Mouse (Mus musculus) duodenum, adult 2 months (tissue): Measurements from ENCODE around the gene Pstk. TPM values are rescaled to one million over a fixed set of nuclear protein-coding genes. Genes with fewer than 3 reads are reported as not detected.

Source experiments
- polyA plus RNA-seq: library from polyadenylated mRNA; depleted of rRNA; stranded (reverse); fragments of >200 nt; gene quantifications from 2 replicates; pipeline ENCODE4 v1.2.3, GENCODE M21; 2012; ENCODE audit warnings: low replicate concordance; rRNA removed

Pstk gene
- 44.4 and 63.0 TPM in 2 replicates for polyA plus RNA-seq

DNA sequence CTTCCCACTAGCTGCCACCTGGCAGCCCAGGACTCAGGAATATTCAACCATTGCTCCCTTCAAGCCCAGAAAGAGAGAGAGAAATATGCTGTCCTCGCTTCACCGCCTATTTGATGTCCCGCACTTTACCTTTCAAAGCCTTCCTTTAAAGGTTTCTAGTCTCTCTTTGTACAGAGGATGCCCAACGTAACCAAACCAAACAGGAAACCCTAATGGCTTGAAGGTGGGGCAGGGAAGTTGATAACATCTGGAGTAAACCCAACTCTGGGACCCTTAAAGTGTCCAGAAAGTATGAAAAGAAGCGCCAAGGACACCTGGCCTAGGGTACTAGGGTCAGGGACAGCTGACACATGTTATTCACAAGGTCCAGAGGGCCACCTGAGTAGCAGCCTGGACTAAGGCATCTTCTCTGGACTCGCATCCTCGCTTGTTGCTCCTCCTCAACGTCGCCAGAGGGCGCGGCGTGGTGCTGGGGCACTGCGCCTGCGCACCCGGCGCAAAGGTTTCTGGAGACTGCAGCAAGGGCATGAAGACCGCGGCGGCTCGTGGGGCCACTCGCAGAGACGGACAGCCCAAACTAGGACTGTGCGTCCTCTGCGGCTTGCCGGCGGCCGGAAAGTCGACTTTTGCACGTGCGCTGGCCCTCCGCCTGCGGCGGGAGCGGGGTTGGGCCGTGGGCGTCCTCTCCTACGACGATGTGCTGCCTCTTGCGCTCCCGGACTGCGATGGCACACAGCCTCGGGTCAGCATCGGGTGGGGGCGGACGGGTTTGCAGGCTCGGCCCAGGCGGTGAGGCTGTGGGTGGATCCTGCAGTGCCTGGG lies at the start of gene Pstk:
Gene Pstk (plus strand): TSS at position 494 of the 822 bp plus-strand sequence.

DNA sequence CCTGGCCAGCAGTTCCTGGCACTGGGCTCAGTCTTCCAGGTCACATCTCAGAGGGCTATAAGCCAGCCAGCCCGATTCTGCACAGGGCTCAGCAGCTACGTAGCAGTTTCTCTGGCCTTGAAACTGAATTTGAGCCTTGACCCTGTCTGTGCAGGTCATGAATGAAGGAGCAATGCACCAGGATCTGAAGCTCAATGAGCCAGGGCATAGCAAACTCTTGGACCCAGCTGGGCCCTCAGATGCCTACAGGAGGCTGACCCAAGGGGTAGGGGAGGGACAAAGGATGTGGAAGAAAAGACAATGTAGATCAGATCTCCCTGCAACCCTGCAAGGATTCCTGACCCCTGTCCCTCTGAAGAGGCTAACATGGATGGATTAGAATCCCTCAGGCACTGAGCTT lies 48.7 kb upstream of the Pstk start, which contains the start of gene Cuzd1:
Gene Cuzd1 (minus strand): TSS at position 101 of the 400 bp plus-strand sequence.

GRCm38 (mm10) chr7:131329416-131329815 lies 41.5 kb upstream of the Pstk start, which contains the start of gene Fam24b:
Fam24b (minus strand) TSS chr7:131329516.

GRCm38 (mm10) chr7:131333564-131333963 lies 37.4 kb upstream of the Pstk start, which contains the start of gene Fam24a:
Fam24a (plus strand) TSS chr7:131333864.

GRCm38 (mm10) chr7:131362615-131363300 lies 8.2 kb upstream of the Pstk start, which contains the start of gene 2310057M21Rik:
2310057M21Rik (minus strand) TSS chr7:131362759.

DNA sequence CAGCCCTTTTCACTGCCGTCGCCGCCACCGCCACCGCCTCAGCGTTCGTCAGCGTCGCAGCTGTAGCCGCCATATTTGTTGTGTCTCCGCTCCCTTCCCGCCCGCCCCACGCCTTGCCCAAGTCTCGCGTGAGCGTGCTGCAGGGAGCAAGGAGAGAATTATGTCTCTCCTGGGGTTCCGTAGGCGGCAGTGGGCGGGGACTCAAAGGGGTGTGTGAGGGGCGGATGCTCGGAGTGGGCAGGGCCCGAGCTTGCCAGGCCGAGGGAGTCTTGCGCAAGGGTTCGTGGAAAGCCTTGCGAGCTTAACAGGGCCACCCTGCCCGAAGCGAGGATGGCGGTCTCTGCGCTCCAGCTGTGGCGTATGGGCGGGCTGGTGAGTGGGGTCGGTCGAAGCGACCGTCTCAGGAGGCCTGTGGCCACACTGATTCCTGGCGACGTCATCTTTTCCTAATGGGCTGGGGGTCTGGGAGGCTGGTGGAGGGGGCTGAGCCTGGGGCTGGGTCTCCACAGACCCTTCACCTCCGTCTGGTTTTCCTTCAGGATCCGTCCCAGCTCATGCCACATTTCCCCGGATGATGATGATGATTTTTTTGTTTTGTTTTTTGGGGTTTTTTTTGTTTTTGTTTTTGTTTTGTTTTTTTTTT lies 39.6 kb downstream of the Pstk start, which contains the start of the genes Ikzf5 and Acadsb:
Gene Ikzf5 (minus strand): TSS at position 106 of the 643 bp plus-strand sequence.
Gene Acadsb (plus strand): TSS at position 186 of the 643 bp plus-strand sequence.

Other genes with a start within 250 kb of the Pstk start
- not detected in 2 replicates for gene 4933402N03Rik, start 224.8 kb upstream of the Pstk start, polyA plus RNA-seq
- 0.39 TPM in 1 of 2 replicates, not detected in the other for gene 5430419D17Rik, start 196.7 kb upstream of the Pstk start, polyA plus RNA-seq
- 5.6 TPM in 1 of 2 replicates, not detected in the other for gene Cuzd1, start 48.8 kb upstream of the Pstk start, polyA plus RNA-seq
- 0.15 TPM in 1 of 2 replicates, not detected in the other for gene Fam24b, start 41.6 kb upstream of the Pstk start, polyA plus RNA-seq
- not detected in 2 replicates for gene Fam24a, start 37.3 kb upstream of the Pstk start, polyA plus RNA-seq
- 1.2 and 6.0 TPM in 2 replicates for gene 2310057M21Rik, start 8.4 kb upstream of the Pstk start, polyA plus RNA-seq
- gene Ikzf5, start 39.4 kb downstream of the Pstk start, polyA plus RNA-seq: 2.1 and 4.3 TPM in 2 replicates
- gene Acadsb, start 39.5 kb downstream of the Pstk start, polyA plus RNA-seq: 0.78 and 1.8 TPM in 2 replicates
- 2.5 and 4.6 TPM in 2 replicates for gene Hmx3, start 171.7 kb downstream of the Pstk start, polyA plus RNA-seq
- 0.69 and 0.78 TPM in 2 replicates for gene Hmx2, start 177.6 kb downstream of the Pstk start, polyA plus RNA-seq
- 18.6 and 21.7 TPM in 2 replicates for gene Bub3, start 189.1 kb downstream of the Pstk start, polyA plus RNA-seq